Comparison of ENCODE assay signal across 9 mouse cellular contexts in genomic region chr11:22872307-22872680, GRCm38 (mm10). TPM values are rescaled to one million over a fixed set of nuclear protein-coding genes. Genes with fewer than 3 reads are reported as not detected.
DNase-seq lines count a peak whose midpoint lies in the region; ATAC-seq and TF ChIP-seq lines count a peak whose summit lies in the region.
"Had no signal": no experiment of that assay in that cellular context is flagged by ENCODE, and none has a peak within 500 bp of the region (broad histone marks: within the 10 kb centered on the region; RNA-seq: fewer than 3 reads in every experiment).

No protein-coding gene starts in this region.

- no peaks in the 10 kb centered on the region for H3K9me3 ChIP-seq in heart, embryonic 12.5 days (replicated peaks)
- H3K9me3 ChIP-seq in megakaryocyte, embryonic 14.5 days, result no peaks in the 10 kb centered on the region

- peak overlapping the region; percentile 40; the same call in 1 of the 2 replicates for H3K27ac ChIP-seq in heart, embryonic 12.5 days (ENCODE audit: poor library complexity, severe bottlenecking)

- H3K4me3 ChIP-seq in heart, embryonic 12.5 days, result no peak overlapping the region
- H3K4me3 ChIP-seq in lung, adult 2 months (replicated peaks; ENCODE audit: extremely low read depth, low read depth, low read length), result peak overlapping the region; percentile 17
- H3K4me3 ChIP-seq in megakaryocyte, embryonic 14.5 days (replicated peaks), result peak overlapping the region; percentile 90

- H3K4me1 ChIP-seq in heart, embryonic 12.5 days (replicated peaks), result 0 out of 2 replicates have a peak, but pooled peaks cover 3% of the 10 kb centered on the region
- peaks cover 9% of the 10 kb centered on the region for H3K4me1 ChIP-seq in lung, adult 2 months (ENCODE audit: control insufficient read depth, insufficient read depth, low read length)
- peaks cover 63% of the 10 kb centered on the region for H3K4me1 ChIP-seq in megakaryocyte, embryonic 14.5 days

- no peak for ATAC-seq in heart, embryonic 12.5 days (ENCODE audit: insufficient number of reproducible peaks, low FRiP score)
- ATAC-seq in hematopoietic stem cell, adult 5-6 weeks (replicated peaks in 1 of 2; ENCODE audit: insufficient read depth in 1 of 2, low FRiP score in 2 of 2, low TSS enrichment in 1 of 2, low read depth in 1 of 2, poor library complexity in 2 of 2, severe bottlenecking in 2 of 2), result peak; percentile 5 to 39; a peak in 2 of 4 replicates
- ATAC-seq: hindbrain, postnatal 0 days had no signal

- 38% methylated on average over 4 of the region's 4 CpGs for WGBS in heart, embryonic 12.5 days
- WGBS in lung, adult 2 months, result 27% methylated on average over 4 of the region's 4 CpGs

- intact Hi-C loops in heart, postnatal 25 days (cut with DNase I), result no loop called here

- no peak for TF ChIP-seq POLR2A in lung, adult 2 months (IDR thresholded peaks at IDR 0.05; ENCODE audit: borderline replicate concordance, extremely low read depth, low read depth, low read length)

- TF ChIP-seq CTCF in lung, adult 2 months (IDR thresholded peaks at IDR 0.05; ENCODE audit: insufficient read depth, low read length), result no peak

- no peak overlapping the region for H3K9ac ChIP-seq in heart, embryonic 12.5 days

- no peak for DNase-seq in heart, postnatal 25 days (ENCODE audit: low spot score)
- no peak for DNase-seq in lung, adult 2 months
- no peak for DNase-seq in lung, postnatal 25 days (ENCODE audit: low spot score)
- DNase-seq in urinary bladder, adult 18-20 months (ENCODE audit: low spot score in 2 of 2), result no peak
- DNase-seq in adrenal gland, postnatal 10 days, result no peak

- no peaks in the 10 kb centered on the region for H3K36me3 ChIP-seq in heart, embryonic 12.5 days
- H3K36me3 ChIP-seq in megakaryocyte, embryonic 14.5 days (replicated peaks; ENCODE audit: low read length), result peaks cover 20% of the 10 kb centered on the region

- no peaks in the 10 kb centered on the region for H3K27me3 ChIP-seq in heart, embryonic 12.5 days (replicated peaks)
- H3K27me3 ChIP-seq in megakaryocyte, embryonic 14.5 days (replicated peaks), result no peaks in the 10 kb centered on the region

- H3K4me2 ChIP-seq in heart, embryonic 12.5 days, result peak overlapping the region; percentile 20; the same call in 1 of the 2 replicates

RNA-seq across cellular contexts. Expression of gene B3gnt2, which starts 11.5 kb away (rescaled TPM):
- 3.3 and 5.3 TPM in 2 replicates for polyA plus RNA-seq in heart, embryonic 12.5 days (2016; fragmentation: Nextera tagmentation; extraction: Ambion mirVana)
- total RNA-seq in heart, postnatal 25 days (2021), result 1 to 10 TPM; 4.8 to 6.0 TPM
- 16.7 and 18.6 TPM in 2 replicates for polyA plus RNA-seq in lung, adult 2 months (2012; rRNA removed)
- 13.7 and 19.1 TPM in 2 replicates for total RNA-seq in hematopoietic stem cell, adult 5-6 weeks (2017)
- 6.1 TPM in 1 of 2 replicates, not detected in the other for polyA plus RNA-seq in megakaryocyte, embryonic 14.5 days (2012; ENCODE audit: insufficient read depth, low replicate concordance)
- total RNA-seq in adrenal gland, postnatal 10 days (2021), result 10 to 100 TPM; 30.1 to 36.3 TPM
